Mouse (Mus musculus) G1E (cell line): ENCODE data around the gene Nfix. TPM values are rescaled to one million over a fixed set of nuclear protein-coding genes. Genes with fewer than 3 reads are reported as not detected.

Source experiments
- ATAC-seq: 2 replicates; pipeline ENCODE4 v1.8.0; 2016; ENCODE audit warnings: mild to moderate bottlenecking; ENCODE audit not compliant: insufficient number of reproducible peaks, poor library complexity, low FRiP score, severe bottlenecking; ENCODE audit errors: extremely low read depth
- DNase-seq: peaks from one replicate; pipeline ENCODE4 v3.0.0; 2012; ENCODE audit warnings: low spot score
- H3K27me3 ChIP-seq: 2 replicates; pipeline ENCODE4 v1.6.1; 2012; ENCODE audit warnings: mild to moderate bottlenecking, low read length, inconsistent platforms; ENCODE audit not compliant: insufficient read depth
- H3K36me3 ChIP-seq: replicated peaks from 2 replicates; pipeline ENCODE3; 2012; ENCODE audit warnings: mild to moderate bottlenecking, inconsistent platforms
- H3K4me1 ChIP-seq: 2 replicates; pipeline ENCODE4 v1.6.1; 2012; ENCODE audit warnings: low read depth, low read length, inconsistent platforms, mixed read lengths; ENCODE audit not compliant: insufficient read depth
- H3K4me3 ChIP-seq: 2 replicates; pipeline ENCODE4 v1.5.1; 2012; ENCODE audit warnings: low read depth, mild to moderate bottlenecking, inconsistent platforms, low read length, moderate library complexity, mixed read lengths
- H3K9me3 ChIP-seq: replicated peaks from 2 replicates; pipeline ENCODE4 v1.6.1; 2012; ENCODE audit warnings: inconsistent platforms
- CTCF ChIP-seq: IDR thresholded peaks from 2 replicates; pipeline ENCODE4 v1.5.1; 2012; ENCODE audit warnings: low read depth, low read length, inconsistent platforms, mixed read lengths
- GATA1 ChIP-seq: IDR thresholded peaks from 2 replicates; pipeline ENCODE4 v1.6.1; 2012; ENCODE audit warnings: borderline replicate concordance, low read length, inconsistent platforms, mixed read lengths
- GATA2 ChIP-seq: IDR thresholded peaks from 2 replicates; pipeline ENCODE4 v1.6.1; 2012; ENCODE audit warnings: low read depth, low read length, inconsistent platforms, borderline replicate concordance
- POLR2AphosphoS5 ChIP-seq: IDR thresholded peaks from 2 replicates; pipeline ENCODE4 v1.6.1; 2012; ENCODE audit warnings: low read depth, low read length, inconsistent platforms; ENCODE audit not compliant: insufficient replicate concordance
- TAL1 ChIP-seq: conservative IDR thresholded peaks from 2 replicates; pipeline ENCODE4 v1.6.1; 2012; ENCODE audit warnings: low read depth, low read length, inconsistent platforms, mixed read lengths
- polyA plus RNA-seq: library from polyadenylated mRNA; stranded (reverse); fragments of >175 nt; gene quantifications from 2 replicates; pipeline ENCODE4 v1.2.3, GENCODE M21; 2012
- total RNA-seq, 2 experiments: library from RNA; stranded (forward) in 1 of 2; stranded (reverse) in 1 of 2; fragments of 200-1000 nt in 1 of 2; fragments of >200 nt in 1 of 2; fragmentation: Nextera tagmentation in 1 of 2; gene quantifications; 2 replicates each; pipeline ENCODE4 v1.2.3; 2014 to 2017

Nfix gene
- total and polyA plus RNA-seq, 3 experiments = 4.3 to 34.0 (median 16.2) TPM

GRCm38 (mm10) chr8:84715893-84716468 is 84.2 kb downstream of the Nfix start:
- TF ChIP-seq POLR2AphosphoS5 = no peak
- DNase-seq = no peak

GRCm38 (mm10) chr8:84714161-84714560 is 86.0 kb downstream of the Nfix start:
- peaks cover 56% of the 10 kb centered on the region for H3K4me1 ChIP-seq
- peaks cover 74% of the 10 kb centered on the region for H3K36me3 ChIP-seq
- DNase-seq (no peak), ATAC-seq (no peak)
- TF ChIP-seq POLR2AphosphoS5 (no peak), TAL1 (no peak)
- no peaks in the 10 kb centered on the region for H3K9me3 ChIP-seq
- no peak overlapping the region for H3K4me3 ChIP-seq
- H3K27me3 ChIP-seq = no peaks in the 10 kb centered on the region

More at GRCm38 (mm10) chr8:84715893-84716468, 84.2 kb downstream of the Nfix start:
- no peak for ATAC-seq
- H3K36me3 ChIP-seq = peaks cover 83% of the 10 kb centered on the region
- H3K4me1 ChIP-seq = peaks cover 48% of the 10 kb centered on the region
- H3K27me3 ChIP-seq = no peaks in the 10 kb centered on the region
- no peak overlapping the region for H3K4me3 ChIP-seq
- H3K9me3 ChIP-seq = no peaks in the 10 kb centered on the region

DNA sequence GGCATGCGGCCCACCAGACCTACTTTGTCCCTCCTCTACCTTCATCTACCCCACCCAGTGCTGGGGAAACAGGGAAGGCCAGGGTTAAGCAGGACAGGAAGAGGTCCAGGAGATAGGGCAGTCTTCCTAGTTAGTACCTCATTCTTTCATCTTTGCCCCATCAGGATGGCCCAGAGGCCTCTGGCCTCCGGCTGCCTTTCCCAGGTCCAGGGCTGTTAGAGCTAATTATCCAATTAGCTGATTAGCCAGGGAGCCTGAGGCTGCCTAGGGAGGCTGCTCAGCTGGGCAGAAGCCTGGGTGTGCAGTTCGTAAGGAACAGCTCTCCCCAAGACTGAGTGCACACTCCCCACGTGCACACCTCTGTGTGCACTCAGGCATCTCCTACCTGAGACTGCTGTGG is 86.8 kb downstream of the Nfix start:
- peaks cover 62% of the 10 kb centered on the region for H3K4me1 ChIP-seq
- ATAC-seq (no peak), DNase-seq (no peak)
- H3K4me3 ChIP-seq = peak overlapping the region; percentile 24; the same call in 1 of the 2 replicates
- TF ChIP-seq GATA2 (no peak), CTCF (no peak), POLR2AphosphoS5 (no peak), TAL1 (no peak), GATA1 (no peak)
- no peaks in the 10 kb centered on the region for H3K27me3 ChIP-seq
- H3K36me3 ChIP-seq = peaks cover 66% of the 10 kb centered on the region
- H3K9me3 ChIP-seq = no peaks in the 10 kb centered on the region

- Histone ChIP-seq H3K4me3 (peak overlapping the region; percentile 68; the same call in 1 of the 2 replicates), H3K36me3 (peaks cover 60% of the 10 kb centered on the region), H3K9me3 (no peaks in the 10 kb centered on the region), H3K4me1 (peaks cover 67% of the 10 kb centered on the region), H3K27me3 (no peaks in the 10 kb centered on the region)
- DNase-seq (no peak), ATAC-seq (no peak)
- no peak for TF ChIP-seq TAL1
- no peak for TF ChIP-seq POLR2AphosphoS5
- TF ChIP-seq GATA2 = no peak
- no peak for TF ChIP-seq CTCF
- TF ChIP-seq GATA1 = no peak
Observed at GRCm38 (mm10) chr8:84712759-84713120, 87.4 kb downstream of the Nfix start.

DNA sequence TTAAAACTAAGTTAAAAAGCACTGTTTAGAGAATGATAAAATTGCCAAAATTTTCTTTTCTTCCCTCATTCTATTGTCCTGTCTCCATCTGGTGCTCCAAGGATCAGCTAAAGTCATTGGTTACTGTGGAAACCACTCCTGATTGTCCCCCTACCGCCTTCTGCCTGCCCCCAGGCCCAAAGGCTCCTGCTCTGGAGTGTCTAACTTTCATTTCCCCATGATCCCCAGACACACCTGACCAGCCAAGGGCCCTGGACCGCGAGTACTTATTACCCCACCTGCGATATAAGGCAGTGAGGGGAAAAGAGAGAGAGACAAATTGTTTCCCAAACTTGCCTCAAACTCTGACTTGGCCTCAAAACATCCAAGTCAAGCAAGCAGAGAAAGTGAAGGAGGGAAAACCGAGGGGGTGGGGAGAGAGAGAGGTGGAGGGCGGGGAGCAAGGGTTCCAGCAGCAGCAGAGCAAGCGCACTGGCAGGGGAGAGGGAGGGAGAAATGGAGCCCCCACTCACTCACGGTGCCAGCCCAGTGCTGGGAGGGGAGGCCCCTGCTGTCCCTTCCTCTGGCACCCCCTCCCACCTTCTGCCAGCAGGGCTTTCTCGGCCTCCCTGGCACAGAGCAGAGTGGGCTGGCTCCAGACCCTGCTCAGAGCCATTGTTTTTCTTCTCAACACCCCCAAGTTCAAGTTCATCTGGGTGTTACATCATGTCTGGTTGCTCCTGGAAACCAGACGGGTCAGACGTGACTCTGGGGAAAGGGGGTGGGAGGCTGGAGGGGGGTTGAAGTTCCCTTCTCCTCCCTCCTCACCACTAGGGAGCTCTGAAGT is 88.0 kb downstream of the Nfix start:
- no peaks in the 10 kb centered on the region for H3K27me3 ChIP-seq
- ATAC-seq (no peak), DNase-seq (no peak)
- no peaks in the 10 kb centered on the region for H3K9me3 ChIP-seq
- peaks cover 55% of the 10 kb centered on the region for H3K36me3 ChIP-seq
- peaks cover 73% of the 10 kb centered on the region for H3K4me1 ChIP-seq
- H3K4me3 ChIP-seq = peak overlapping the region; percentile 68; the same call in 1 of the 2 replicates
- TF ChIP-seq POLR2AphosphoS5 (no peak), CTCF (no peak), GATA1 (no peak), TAL1 (no peak), GATA2 (no peak)

DNA sequence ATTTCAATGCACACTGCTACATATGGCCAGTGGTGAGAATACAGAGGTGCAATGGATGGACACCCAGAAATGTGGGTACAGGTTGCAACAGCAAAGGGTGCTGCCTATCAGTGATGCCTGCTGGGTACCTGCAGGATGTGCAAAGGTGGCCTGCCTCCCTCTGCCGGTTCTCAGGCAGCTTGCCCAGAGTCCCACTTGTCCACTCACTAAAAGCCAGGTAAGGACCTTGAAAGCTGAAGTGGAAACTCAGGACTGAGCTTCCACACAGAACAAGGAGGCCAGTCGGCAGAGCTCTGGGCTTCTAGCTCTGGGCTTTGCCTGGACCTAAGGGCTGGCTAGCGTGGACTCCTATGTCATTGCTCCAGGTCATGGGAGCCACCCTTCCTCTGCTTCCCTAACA is 88.8 kb downstream of the Nfix start:
- TF ChIP-seq CTCF (no peak), POLR2AphosphoS5 (no peak), TAL1 (no peak), GATA2 (no peak), GATA1 (no peak)
- Histone ChIP-seq H3K9me3 (no peaks in the 10 kb centered on the region), H3K27me3 (no peaks in the 10 kb centered on the region), H3K4me3 (no peak overlapping the region), H3K36me3 (peaks cover 48% of the 10 kb centered on the region), H3K4me1 (peaks cover 80% of the 10 kb centered on the region)
- no peak for DNase-seq
- ATAC-seq = no peak

DNA sequence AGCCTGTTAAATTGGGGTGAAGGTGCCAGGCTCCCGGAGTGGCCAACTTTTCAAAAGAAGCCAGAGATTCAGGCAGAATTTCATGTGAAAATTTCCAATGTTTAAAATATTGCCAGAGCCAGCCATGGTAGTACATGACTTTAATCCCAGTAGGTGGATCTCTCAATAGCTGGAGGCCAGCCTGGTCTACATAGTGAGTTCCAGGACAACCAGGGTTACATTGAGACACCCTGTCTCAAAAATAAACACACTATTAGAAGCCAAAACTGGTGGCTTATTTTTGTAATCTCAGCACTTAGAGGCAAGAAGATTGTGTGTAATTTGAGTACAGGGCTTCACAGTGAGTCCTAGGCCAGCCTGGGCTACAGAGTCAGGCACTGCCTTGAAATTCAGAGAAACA is 90.2 kb downstream of the Nfix start:
- H3K36me3 ChIP-seq = peaks cover 47% of the 10 kb centered on the region
- H3K27me3 ChIP-seq = no peaks in the 10 kb centered on the region
- H3K9me3 ChIP-seq = no peaks in the 10 kb centered on the region
- no peak for DNase-seq
- peaks cover 79% of the 10 kb centered on the region for H3K4me1 ChIP-seq
- TF ChIP-seq CTCF (no peak), GATA1 (no peak), TAL1 (no peak), POLR2AphosphoS5 (no peak), GATA2 (no peak)
- no peak for ATAC-seq
- H3K4me3 ChIP-seq = no peak overlapping the region
